Mouse (Mus musculus): ENCODE results near the gene Tead1.

- TF ChIP-seq POLR2A (IDR thresholded peaks at IDR 0.05; ENCODE audit: control insufficient read depth, low read depth, low read length) (no peak), CTCF (IDR thresholded peaks at IDR 0.05; ENCODE audit: control insufficient read depth, insufficient read depth, insufficient replicate concordance, low read depth, low read length) (no peak)
Observed at GRCm38 (mm10) chr7:112872435-112873196, 193.5 kb downstream of the Tead1 start.

Measured in testis, adult 2 months (tissue).